Mouse (Mus musculus) ovary, postnatal 14 days (tissue): Measurements from ENCODE around the gene Ear14.
"Not testable (repeated sequence)": the region's sequence is repeated elsewhere in the genome, so short reads cannot be mapped to it uniquely, and the experiment has no call there.

Source experiments
- DNase-seq: peaks from one replicate; pipeline ENCODE4 v3.0.0; 2022; ENCODE audit warnings: low spot score

Gene Ear14

DNA sequence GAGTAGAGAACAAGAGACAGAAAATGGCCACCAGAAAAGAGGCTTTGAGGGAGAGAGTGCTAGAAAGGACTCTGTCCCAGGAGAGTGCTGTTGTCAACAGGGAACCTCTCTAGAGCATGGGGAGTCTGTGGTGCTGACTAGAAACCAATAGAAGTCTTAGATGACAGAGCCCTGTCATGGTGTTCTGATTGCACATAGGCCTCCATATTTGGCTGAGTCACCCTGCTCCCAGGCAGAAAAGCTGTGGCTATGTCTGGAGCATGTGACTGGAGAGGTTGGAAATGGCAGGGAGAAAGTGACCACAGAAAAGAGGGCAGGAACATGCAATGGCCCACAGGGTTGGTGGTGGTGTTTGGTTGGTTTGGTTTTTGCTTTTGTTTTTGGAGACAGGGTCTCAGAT lies 49.0 kb downstream of the Ear14 start:
- not testable (repeated sequence) for DNase-seq

DNA sequence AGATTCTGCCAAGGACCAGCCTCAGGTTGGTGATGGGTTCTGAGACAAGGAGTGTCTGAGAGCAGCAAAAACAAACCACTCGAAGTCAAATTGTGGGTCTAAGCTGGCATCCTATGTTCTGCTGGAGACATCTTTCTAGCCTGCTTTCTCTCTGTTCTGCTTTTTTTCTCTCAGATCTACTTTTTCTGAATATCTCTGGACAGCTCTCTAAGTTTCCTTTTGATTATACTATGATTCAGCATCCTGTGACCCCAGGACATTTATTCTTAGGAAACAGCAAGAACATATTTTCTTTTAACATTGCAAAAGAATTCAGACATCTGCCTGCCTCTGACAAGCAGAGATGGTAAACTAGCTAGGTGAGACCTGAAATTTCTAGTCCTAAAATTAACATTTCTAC lies 50.4 kb downstream of the Ear14 start:
- DNase-seq: no peak
